Mouse (Mus musculus) C3H10T1/2 (cell line): ENCODE results near the gene Tril. TPM values are rescaled to one million over a fixed set of nuclear protein-coding genes. Genes with fewer than 3 reads are reported as not detected.

ENCODE experiments used
- polyA plus RNA-seq, 2 experiments: library from polyadenylated mRNA; unstranded; fragments of >200 nt; fragmentation: generic; extraction: Trizol; gene quantifications; one replicate each; pipeline ENCODE4 v1.2.1; 2012; ENCODE audit warnings: missing spikeins in 2 of 2

Tril gene
- 1 to 10 TPM in 1 of 2 experiments, under 1 TPM in 1; 0.26 to 2.4 TPM for polyA plus RNA-seq

DNA sequence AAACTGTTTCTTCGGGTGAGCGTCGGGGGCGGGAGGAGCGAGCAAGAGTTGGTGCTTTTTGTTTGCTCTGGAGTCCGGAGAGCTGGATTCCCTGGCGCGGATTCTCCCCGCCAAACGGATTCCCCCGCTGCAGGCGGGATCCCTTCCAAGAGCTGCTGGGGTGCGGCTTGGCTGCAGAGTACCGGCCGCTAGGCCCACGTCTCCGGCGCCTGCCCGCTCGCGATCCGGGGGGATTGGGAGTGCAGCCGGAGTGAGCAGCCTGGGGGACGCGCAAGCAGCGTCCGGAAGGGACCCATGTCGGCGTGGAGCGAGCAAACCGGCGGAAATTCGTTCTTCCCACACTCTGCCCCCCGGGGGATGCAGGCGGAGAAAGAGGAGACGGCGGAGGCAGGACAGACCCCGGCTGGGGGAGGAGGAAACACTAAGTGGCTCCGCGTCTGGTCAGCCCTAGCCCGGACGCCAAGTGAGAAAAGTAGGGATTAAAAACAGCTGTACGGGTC, at the start of gene Tril:
TSS of gene Tril (minus strand) at position 345 of the 500 bp plus-strand sequence.

Other genes starting within 250 kb of the Tril start
- under 1 TPM in 1 of 2 experiments, not detected in 1; 0.47 TPM for gene Cpvl, start 157.8 kb upstream of the Tril start, polyA plus RNA-seq
- 10 to 100 TPM in 1 of 2 experiments, 1 to 10 TPM in 1; 5.2 to 11.3 TPM for gene Chn2, start 218.7 kb upstream of the Tril start, polyA plus RNA-seq